In genomic region chr16:89528380-89528779, GRCm38 (mm10) we compare ENCODE assay signal across 24 mouse cellular contexts. TPM values are rescaled to one million over a fixed set of nuclear protein-coding genes. Genes with fewer than 3 reads are reported as not detected.
DNase-seq lines count a peak whose midpoint lies in the region; ATAC-seq lines count a peak whose summit lies in the region.
"Had no signal": no experiment of that assay in that cellular context is flagged by ENCODE, and none has a peak within 500 bp of the region (broad histone marks: within the 10 kb centered on the region; RNA-seq: fewer than 3 reads in every experiment).

No protein-coding gene starts in this region.

- no peaks in the 10 kb centered on the region for H3K4me1 ChIP-seq in neural tube, embryonic 11.5 days (ENCODE audit: control insufficient read depth, insufficient read depth, low read length)
- H3K4me1 ChIP-seq in hindbrain, embryonic 10.5 days (replicated peaks) = peaks cover 28% of the 10 kb centered on the region
- peaks cover 41% of the 10 kb centered on the region for H3K4me1 ChIP-seq in midbrain, embryonic 10.5 days
- H3K4me1 ChIP-seq: embryonic facial prominence, embryonic 15.5 days; heart, embryonic 10.5 days had no signal

- no peak overlapping the region for H3K4me3 ChIP-seq in neural tube, embryonic 11.5 days (ENCODE audit: low read depth, low read length)
- no peak overlapping the region for H3K4me3 ChIP-seq in hindbrain, embryonic 10.5 days
- no peak overlapping the region for H3K4me3 ChIP-seq in midbrain, embryonic 10.5 days
- H3K4me3 ChIP-seq: embryonic facial prominence, embryonic 15.5 days; heart, embryonic 10.5 days had no signal

- H3K27me3 ChIP-seq in neural tube, embryonic 11.5 days (ENCODE audit: control insufficient read depth, insufficient read depth, low read length) = no peaks in the 10 kb centered on the region
- no peaks in the 10 kb centered on the region for H3K27me3 ChIP-seq in hindbrain, embryonic 10.5 days (ENCODE audit: insufficient read depth, poor library complexity, severe bottlenecking)
- no peaks in the 10 kb centered on the region for H3K27me3 ChIP-seq in midbrain, embryonic 10.5 days (ENCODE audit: low read depth, poor library complexity, severe bottlenecking)
- H3K27me3 ChIP-seq: embryonic facial prominence, embryonic 15.5 days had no signal

- H3K27ac ChIP-seq in neural tube, embryonic 11.5 days (ENCODE audit: low read depth, low read length) = no peak overlapping the region
- peak overlapping the region; percentile 66; the same call in 1 of the 2 replicates for H3K27ac ChIP-seq in hindbrain, embryonic 10.5 days
- peak overlapping the region; percentile 75; the same call in 1 of the 2 replicates for H3K27ac ChIP-seq in midbrain, embryonic 10.5 days (replicated peaks)
- H3K27ac ChIP-seq: embryonic facial prominence, embryonic 15.5 days; heart, embryonic 10.5 days; kidney, postnatal 0 days had no signal

- DNase-seq in neural tube, embryonic 11.5 days (ENCODE audit: low spot score) = no peak
- no peak for DNase-seq in neural tube, embryonic 10.5 days (ENCODE audit: extremely low spot score, low spot score)
- DNase-seq in hindbrain, embryonic 10.5 days (ENCODE audit: low spot score) = no peak
- DNase-seq in midbrain, embryonic 10.5 days (ENCODE audit: low spot score) = no peak
- DNase-seq in right cerebral cortex, postnatal 25 days = no peak
- DNase-seq in thymus, postnatal 4 days = no peak
- no peak for DNase-seq in layer of hippocampus, postnatal 14 days (ENCODE audit: low spot score in 2 of 2)
- DNase-seq: adrenal gland, postnatal 14 days; B cell, adult 2 months; cerebellum, adult 9-11 months; gastrocnemius, postnatal 25 days; liver; liver, postnatal 0 days; lung, postnatal 36 days; right cerebral cortex, postnatal 14 days; thymus, postnatal 14 days had no signal

- H3K9me3 ChIP-seq in neural tube, embryonic 11.5 days (ENCODE audit: control insufficient read depth, low read length) = no peaks in the 10 kb centered on the region
- no peaks in the 10 kb centered on the region for H3K9me3 ChIP-seq in hindbrain, embryonic 10.5 days
- no peaks in the 10 kb centered on the region for H3K9me3 ChIP-seq in midbrain, embryonic 10.5 days (replicated peaks)
- H3K9me3 ChIP-seq: embryonic facial prominence, embryonic 15.5 days; heart, embryonic 10.5 days had no signal

- H3K36me3 ChIP-seq in neural tube, embryonic 11.5 days (ENCODE audit: control insufficient read depth, insufficient read depth, low read length) = no peaks in the 10 kb centered on the region
- no peaks in the 10 kb centered on the region for H3K36me3 ChIP-seq in hindbrain, embryonic 10.5 days
- no peaks in the 10 kb centered on the region for H3K36me3 ChIP-seq in midbrain, embryonic 10.5 days
- H3K36me3 ChIP-seq: embryonic facial prominence, embryonic 15.5 days; heart, embryonic 10.5 days had no signal

- whole genome bisulfite sequencing in neural tube, embryonic 11.5 days = 73% methylated on average over 3 of the region's 3 CpGs
- WGBS in hindbrain, embryonic 10.5 days = 60% methylated on average over 3 of the region's 3 CpGs
- WGBS in midbrain, embryonic 10.5 days = 52% methylated on average over 3 of the region's 3 CpGs

- H3K9ac ChIP-seq in neural tube, embryonic 11.5 days (ENCODE audit: low read length) = no peak overlapping the region
- H3K9ac ChIP-seq: embryonic facial prominence, embryonic 15.5 days; liver, postnatal 0 days had no signal

- 0 out of 2 replicates have a peak, but pooled peaks have one; percentile 16 for ATAC-seq in neural tube, embryonic 11.5 days (ENCODE audit: insufficient read depth, low FRiP score, low TSS enrichment)
- ATAC-seq: intestine, postnatal 0 days; liver, postnatal 0 days had no signal

- no peak overlapping the region for H3K4me2 ChIP-seq in neural tube, embryonic 11.5 days (ENCODE audit: low read depth)
- H3K4me2 ChIP-seq: embryonic facial prominence, embryonic 15.5 days had no signal

RNA-seq across cellular contexts. Expression of gene Krtap7-1, which starts 20.3 kb away (rescaled TPM):
- not detected in 2 replicates for polyA plus RNA-seq in neural tube, embryonic 11.5 days (2014; fragmentation: Nextera tagmentation; extraction: Ambion mirVana)
- polyA plus RNA-seq in hindbrain, embryonic 10.5 days (2016; fragmentation: Nextera tagmentation; extraction: Ambion mirVana) = not detected in 2 replicates
- not detected in 2 replicates for polyA plus RNA-seq in midbrain, embryonic 10.5 days (2016; fragmentation: Nextera tagmentation; extraction: Ambion mirVana)
- total RNA-seq in layer of hippocampus, postnatal 14 days (2021) = not detected
- total RNA-seq: adrenal gland, postnatal 14 days; gastrocnemius, postnatal 25 days; heart, postnatal 25 days; layer of hippocampus, adult 18-20 months; left cerebral cortex, postnatal 36 days had no signal
- polyA plus RNA-seq: heart, embryonic 10.5 days; intestine, postnatal 0 days; kidney, postnatal 0 days; liver, postnatal 0 days; stomach, embryonic 16.5 days had no signal

RNA-seq across cellular contexts. Expression of gene Krtap8-1, which starts 40.6 kb away (rescaled TPM):
- polyA plus RNA-seq in neural tube, embryonic 11.5 days (2014; fragmentation: Nextera tagmentation; extraction: Ambion mirVana) = not detected in 2 replicates
- not detected in 2 replicates for polyA plus RNA-seq in hindbrain, embryonic 10.5 days (2016; fragmentation: Nextera tagmentation; extraction: Ambion mirVana)
- 0.25 TPM in 1 of 2 replicates, not detected in the other for polyA plus RNA-seq in midbrain, embryonic 10.5 days (2016; fragmentation: Nextera tagmentation; extraction: Ambion mirVana)
- total RNA-seq in layer of hippocampus, postnatal 14 days (2021) = not detected
- total RNA-seq: adrenal gland, postnatal 14 days; gastrocnemius, postnatal 25 days; heart, postnatal 25 days; layer of hippocampus, adult 18-20 months; left cerebral cortex, postnatal 36 days had no signal
- polyA plus RNA-seq: heart, embryonic 10.5 days; intestine, postnatal 0 days; kidney, postnatal 0 days; liver, postnatal 0 days; stomach, embryonic 16.5 days had no signal

RNA-seq across cellular contexts. Expression of gene Krtap11-1, which starts 42.6 kb away (rescaled TPM):
- polyA plus RNA-seq in neural tube, embryonic 11.5 days (2014; fragmentation: Nextera tagmentation; extraction: Ambion mirVana) = not detected in 2 replicates
- not detected in 2 replicates for polyA plus RNA-seq in hindbrain, embryonic 10.5 days (2016; fragmentation: Nextera tagmentation; extraction: Ambion mirVana)
- not detected in 2 replicates for polyA plus RNA-seq in midbrain, embryonic 10.5 days (2016; fragmentation: Nextera tagmentation; extraction: Ambion mirVana)
- not detected for total RNA-seq in layer of hippocampus, postnatal 14 days (2021)
- total RNA-seq: adrenal gland, postnatal 14 days; gastrocnemius, postnatal 25 days; heart, postnatal 25 days; layer of hippocampus, adult 18-20 months; left cerebral cortex, postnatal 36 days had no signal
- polyA plus RNA-seq: heart, embryonic 10.5 days; intestine, postnatal 0 days; kidney, postnatal 0 days; liver, postnatal 0 days; stomach, embryonic 16.5 days had no signal
